Mouse (Mus musculus) B cell, adult 2 months (primary cell): ENCODE measurements around the gene Lcn9.

Experiments used
- DNase-seq, 2 experiments: peaks; one replicate each; pipeline ENCODE4 v3.0.0; 2022

The Lcn9 gene

DNA sequence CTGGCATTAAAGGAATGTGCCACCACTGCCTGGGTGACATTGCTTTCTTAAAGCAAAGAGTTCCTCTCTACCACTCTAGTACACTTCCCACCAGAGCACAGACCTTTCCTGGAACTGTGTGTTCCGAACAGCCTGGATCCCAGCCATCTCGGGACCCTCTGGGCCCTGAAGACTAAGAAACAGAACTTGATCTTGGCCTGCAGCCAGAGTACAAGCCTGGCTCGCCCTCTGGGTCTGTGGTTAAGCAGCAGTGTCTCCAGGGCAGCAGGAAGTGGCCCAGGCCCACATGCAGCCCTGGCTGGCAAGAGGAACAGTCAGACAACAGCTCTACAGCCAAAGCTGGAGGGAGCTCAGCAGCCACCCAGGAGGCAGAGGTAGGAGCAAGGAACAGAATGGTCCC, 29.7 kb downstream of the Lcn9 start:
- DNase-seq, result no peak

DNA sequence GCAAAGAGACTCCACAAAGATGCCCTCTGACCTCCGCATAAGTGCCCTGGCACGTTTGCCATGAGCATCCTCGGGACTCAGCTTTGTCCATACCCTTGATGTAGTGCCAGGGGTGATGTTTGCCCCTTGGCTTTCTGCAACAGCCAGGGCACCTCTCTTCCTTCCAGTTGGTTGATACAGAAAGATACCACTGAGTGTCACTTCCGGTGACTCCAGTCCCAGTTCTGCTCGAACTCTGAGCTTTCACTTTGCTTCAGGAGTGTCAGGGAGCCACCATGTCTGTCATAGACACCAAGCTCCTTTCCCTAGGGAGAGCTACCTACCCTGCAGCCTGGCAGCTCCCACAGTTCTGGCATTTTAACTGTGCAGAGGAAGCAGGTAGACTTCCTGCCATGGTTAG, 31.0 kb downstream of the Lcn9 start:
- DNase-seq, result peak in 1 of 2 experiments; percentile 2

DNA sequence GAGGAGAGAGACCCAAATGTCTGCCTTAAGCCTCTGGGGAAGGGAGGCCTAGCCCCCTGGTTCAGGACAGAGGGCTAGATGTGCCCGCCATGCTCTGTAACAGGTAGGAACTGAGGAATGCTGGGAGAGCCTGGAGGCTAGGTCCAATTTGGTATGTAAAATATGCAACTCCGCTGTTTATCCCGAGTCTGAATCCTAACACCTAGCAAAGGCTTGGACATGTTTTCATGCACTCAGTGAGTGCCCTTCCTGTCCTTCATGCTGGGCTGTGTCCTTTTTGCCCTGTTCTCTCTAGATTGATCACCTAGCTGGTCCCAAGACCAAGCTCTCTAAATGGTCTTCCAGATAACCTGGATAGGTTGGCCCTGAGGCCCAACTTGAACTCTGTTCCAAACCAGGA, 36.9 kb downstream of the Lcn9 start:
- no peak for DNase-seq

DNA sequence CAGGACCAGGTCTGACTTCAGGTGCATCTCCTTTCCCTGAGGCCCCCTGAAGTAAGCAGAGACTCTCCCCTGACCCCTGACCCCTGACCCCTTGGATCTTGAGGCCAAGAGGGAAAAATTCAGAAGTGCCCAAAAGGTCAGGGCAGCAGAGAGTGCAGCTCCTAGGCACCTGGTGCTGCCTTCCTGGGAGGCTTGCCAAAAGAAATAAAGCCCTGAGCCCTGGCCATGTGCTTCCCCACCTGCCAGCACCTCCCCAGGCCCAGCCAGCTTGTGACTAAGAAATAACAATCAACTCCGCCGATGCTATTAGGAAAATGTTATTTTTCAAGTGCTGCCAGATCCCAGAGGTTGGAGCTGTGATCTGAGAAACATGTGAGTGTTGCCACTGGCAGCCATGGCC, 39.1 kb downstream of the Lcn9 start:
- DNase-seq, result no peak

DNA sequence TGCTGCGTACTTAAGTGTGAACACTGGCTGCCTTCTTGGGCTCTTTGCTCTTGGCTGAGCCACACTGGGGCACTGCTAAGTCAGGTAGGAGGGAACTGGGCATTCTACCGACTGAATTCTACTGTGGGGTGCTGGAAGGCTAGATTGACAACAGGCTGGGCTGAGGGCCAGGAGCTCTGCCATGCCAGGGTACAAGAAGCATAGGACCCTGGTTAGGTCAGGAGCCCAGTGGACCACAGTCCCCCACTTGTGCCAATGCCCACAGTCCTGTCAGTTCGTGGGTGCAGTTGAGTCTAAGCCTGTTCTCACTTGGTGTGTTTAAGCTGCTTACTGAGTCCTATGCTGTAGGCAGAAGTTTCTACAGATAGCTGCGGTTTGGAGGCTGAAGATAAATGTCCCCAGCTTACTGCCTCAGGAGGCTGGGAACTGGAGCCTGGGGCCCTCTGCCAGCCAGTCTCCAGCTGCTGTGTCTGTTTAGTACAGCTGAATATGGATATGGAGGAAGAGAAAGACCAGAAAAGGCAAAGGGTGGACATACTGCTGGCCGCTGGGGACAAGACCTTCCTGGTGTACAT, 39.8 kb downstream of the Lcn9 start:
- DNase-seq, result no peak

DNA sequence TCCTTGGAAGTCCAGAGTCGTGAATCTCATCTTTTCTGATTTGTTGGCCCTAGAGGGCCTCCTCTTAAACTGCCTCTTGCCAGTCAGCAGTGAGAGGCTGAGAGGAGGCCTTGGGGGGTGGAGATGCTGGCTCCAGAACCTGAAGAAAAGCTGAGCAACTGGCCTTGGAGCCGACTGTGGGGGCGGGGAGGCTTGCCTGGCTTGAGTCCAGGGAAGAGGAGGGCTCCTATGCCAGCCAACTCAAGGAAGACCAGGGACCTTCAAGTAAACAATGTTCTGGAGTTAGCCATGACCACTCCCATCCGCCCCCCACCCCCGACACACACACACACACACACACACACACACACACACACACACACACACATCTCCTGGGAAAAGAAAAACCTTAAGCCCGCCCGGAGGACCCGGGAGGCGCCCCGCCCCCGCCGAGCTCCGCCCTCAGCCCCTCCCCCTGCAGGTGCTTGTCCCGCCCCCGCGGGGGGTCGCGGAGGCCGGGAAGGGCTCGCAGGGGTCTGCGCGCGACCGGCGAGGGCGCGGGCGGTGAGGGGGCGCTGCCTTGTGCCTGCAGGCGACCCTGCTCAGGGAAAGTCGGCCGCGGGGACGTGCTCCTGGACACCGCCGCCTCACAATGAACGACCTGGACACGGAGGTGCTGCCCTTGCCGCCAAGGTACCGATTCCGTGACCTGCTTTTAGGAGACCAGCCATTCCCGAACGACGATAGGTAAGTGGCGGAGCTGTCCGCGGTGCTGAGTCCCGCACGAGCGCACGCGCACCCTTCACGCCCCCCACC, 40.6 kb downstream of the Lcn9 start, which contains the start of gene Kcnt1:
Gene Kcnt1, plus strand, starts transcription at position 398 of the 795 bp plus-strand sequence.
- DNase-seq, result no peak

DNA sequence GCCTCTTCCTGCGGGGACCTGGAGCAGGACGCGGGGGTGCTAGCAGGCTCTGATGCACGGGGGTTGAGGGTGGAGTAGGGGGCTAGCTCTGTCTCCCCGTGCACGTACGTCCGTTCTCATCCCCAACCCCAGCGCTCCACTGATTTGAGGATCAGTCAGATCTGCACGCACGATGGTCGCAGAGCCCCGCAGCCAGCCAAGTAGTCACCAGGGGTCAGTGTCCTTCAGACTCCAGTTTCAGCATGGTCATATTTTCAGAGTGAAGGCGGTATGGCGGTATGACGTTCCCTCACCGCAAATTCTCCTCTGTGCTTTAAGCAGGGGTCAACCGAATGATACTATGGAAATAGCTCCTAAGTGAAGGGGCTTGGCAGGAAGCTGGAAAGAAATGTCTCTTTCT, 41.3 kb downstream of the Lcn9 start:
- no peak for DNase-seq

DNA sequence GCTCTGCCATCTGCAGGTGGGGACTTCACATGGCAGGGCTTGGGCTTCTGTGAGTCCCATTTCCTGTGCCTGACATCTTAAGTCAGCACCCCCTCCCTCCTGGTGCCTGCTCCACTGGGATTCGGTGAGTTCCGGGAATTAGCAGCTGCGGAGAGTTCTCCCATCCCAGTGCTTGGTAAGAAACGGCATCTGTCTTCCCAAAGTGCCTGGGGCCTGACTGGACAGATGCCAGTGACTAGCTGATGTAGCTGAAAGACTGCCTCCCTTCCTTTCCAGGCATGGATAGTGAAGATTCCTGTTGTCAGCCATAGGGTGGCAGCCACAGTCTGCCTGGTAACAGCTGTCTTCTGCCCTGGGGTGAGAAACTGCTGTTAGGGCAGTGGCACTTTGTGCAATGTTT, 42.5 kb downstream of the Lcn9 start:
- DNase-seq, result no peak

DNA sequence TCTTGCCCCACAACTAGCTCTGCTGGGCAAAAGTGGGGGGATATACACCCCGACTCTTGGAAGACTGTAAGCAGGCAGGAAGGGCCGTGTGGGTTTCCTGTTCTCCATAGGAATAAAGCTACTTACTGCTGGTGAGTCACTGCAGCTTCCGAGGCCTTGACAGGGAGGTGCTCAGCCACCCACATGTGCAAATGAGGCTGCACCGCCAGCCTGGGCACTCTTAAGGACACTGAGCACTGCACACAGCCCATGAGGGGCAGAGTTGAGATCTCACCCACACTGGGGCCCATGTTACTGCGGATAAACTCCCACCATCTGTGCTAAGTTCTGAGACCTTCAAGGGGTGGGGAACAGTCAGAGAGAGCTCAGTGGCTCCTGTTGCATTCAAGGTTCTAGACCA, 43.7 kb downstream of the Lcn9 start:
- no peak for DNase-seq
